Mouse (Mus musculus) midbrain, embryonic 12.5 days (tissue): Measurements from ENCODE around the gene Cgref1. TPM values are rescaled to one million over a fixed set of nuclear protein-coding genes. Genes with fewer than 3 reads are reported as not detected.

Source experiments
- ATAC-seq: fragments of 200-750 bp; cut with Nextera tagmentation; 2 replicates; pipeline ENCODE4 v1.8.0; 2017; ENCODE audit warnings: low read depth, moderate TSS enrichment, moderate library complexity; ENCODE audit not compliant: low FRiP score
- H3K27ac ChIP-seq: fragments of 300-500 bp; sonication (generic); replicated peaks from 2 replicates; pipeline ENCODE4 v1.5.1; 2016; ENCODE audit warnings: mild to moderate bottlenecking
- H3K27me3 ChIP-seq: fragments of 300-500 bp; sonication (generic); 2 replicates; pipeline ENCODE4 v1.6.1; 2016; ENCODE audit warnings: mild to moderate bottlenecking
- H3K36me3 ChIP-seq: fragments of 300-500 bp; sonication (generic); 2 replicates; pipeline ENCODE4 v1.6.1; 2016
- H3K4me1 ChIP-seq: fragments of 300-500 bp; sonication (generic); 2 replicates; pipeline ENCODE4 v1.6.1; 2016
- H3K4me2 ChIP-seq: fragments of 300-500 bp; sonication (generic); replicated peaks from 2 replicates; pipeline ENCODE4 v1.6.1; 2016; ENCODE audit warnings: mild to moderate bottlenecking, moderate library complexity
- H3K4me3 ChIP-seq: fragments of 300-500 bp; sonication (generic); 2 replicates; pipeline ENCODE4 v1.5.1; 2016; ENCODE audit warnings: mild to moderate bottlenecking
- H3K9ac ChIP-seq: fragments of 300-500 bp; sonication (generic); replicated peaks from 2 replicates; pipeline ENCODE4 v1.6.1; 2016; ENCODE audit warnings: mild to moderate bottlenecking, moderate library complexity
- H3K9me3 ChIP-seq: fragments of 300-500 bp; sonication (generic); 2 replicates; pipeline ENCODE4 v1.6.1; 2016; ENCODE audit warnings: mild to moderate bottlenecking
- WGBS: fragments of 180-500 bp; shearing (Covaris S2); methylation state at CpG from one replicate; pipeline ENCODE4 v1.1.7; 2016; 5-methylcytosine and 5-hydroxymethylcytosine counted together
- polyA plus RNA-seq: library from polyadenylated mRNA; unstranded; fragments of >200 nt; fragmentation: Nextera tagmentation; extraction: Ambion mirVana; gene quantifications from 2 replicates; pipeline ENCODE4 v1.2.1, GENCODE M21; 2016

Cgref1 gene
- polyA plus RNA-seq, 1 experiment from 2014 or later: 7.8 TPM

DNA sequence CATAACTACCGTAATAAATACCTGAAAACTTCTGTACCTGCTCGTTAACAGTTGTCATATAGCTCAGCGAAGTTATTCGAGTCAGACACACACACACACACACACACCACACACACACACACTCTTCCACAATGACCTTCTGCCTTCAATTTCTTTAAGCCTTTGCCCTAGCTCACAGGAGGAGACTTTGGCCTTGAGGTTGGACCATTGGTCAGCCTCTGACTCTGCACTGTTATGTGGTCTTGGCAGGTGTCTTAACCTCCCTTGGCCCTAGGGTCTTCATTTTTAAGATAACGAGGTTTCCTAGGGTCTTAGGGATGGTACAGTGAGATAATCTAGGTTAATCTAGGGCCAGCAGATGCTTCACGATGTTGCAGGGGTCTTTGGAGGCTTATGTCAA is 1.0 kb downstream of the Cgref1 start:
- Histone ChIP-seq H3K36me3 (no peaks in the 10 kb centered on the region), H3K9ac (no peak overlapping the region), H3K4me3 (no peak overlapping the region), H3K4me1 (peaks cover 11% of the 10 kb centered on the region), H3K27ac (no peak overlapping the region), H3K4me2 (no peak overlapping the region), H3K27me3 (peaks cover 41% of the 10 kb centered on the region), H3K9me3 (no peaks in the 10 kb centered on the region)
- WGBS: 87% methylated on average over 6 of the region's 6 CpGs
- ATAC-seq: no peak

DNA sequence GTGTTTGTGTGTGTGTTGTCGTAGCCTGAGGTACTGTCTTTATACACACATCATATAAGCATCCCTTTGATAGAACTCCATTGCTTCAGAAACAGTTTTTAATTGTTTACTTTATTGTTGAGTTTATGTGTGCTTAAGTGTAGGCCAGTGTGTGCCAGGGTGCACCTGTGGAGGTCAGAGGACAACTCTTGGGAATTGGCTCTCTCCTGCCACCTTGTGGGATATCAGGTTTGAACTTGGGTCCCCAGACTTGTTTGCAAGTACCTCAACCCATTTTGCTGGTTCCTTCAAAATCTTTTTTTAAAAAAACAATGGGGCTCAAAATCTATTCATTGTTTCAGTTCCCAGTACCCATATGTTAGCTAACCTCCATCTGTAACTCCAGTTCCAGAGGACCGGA is 2.4 kb downstream of the Cgref1 start:
- H3K4me3 ChIP-seq: no peak overlapping the region
- no peaks in the 10 kb centered on the region for H3K9me3 ChIP-seq
- ATAC-seq: no peak
- peaks cover 30% of the 10 kb centered on the region for H3K27me3 ChIP-seq
- no peak overlapping the region for H3K9ac ChIP-seq
- H3K4me1 ChIP-seq: peaks cover 6% of the 10 kb centered on the region
- H3K4me2 ChIP-seq: no peak overlapping the region
- WGBS: 96% methylated on average over 2 of the region's 2 CpGs
- no peaks in the 10 kb centered on the region for H3K36me3 ChIP-seq
- no peak overlapping the region for H3K27ac ChIP-seq

DNA sequence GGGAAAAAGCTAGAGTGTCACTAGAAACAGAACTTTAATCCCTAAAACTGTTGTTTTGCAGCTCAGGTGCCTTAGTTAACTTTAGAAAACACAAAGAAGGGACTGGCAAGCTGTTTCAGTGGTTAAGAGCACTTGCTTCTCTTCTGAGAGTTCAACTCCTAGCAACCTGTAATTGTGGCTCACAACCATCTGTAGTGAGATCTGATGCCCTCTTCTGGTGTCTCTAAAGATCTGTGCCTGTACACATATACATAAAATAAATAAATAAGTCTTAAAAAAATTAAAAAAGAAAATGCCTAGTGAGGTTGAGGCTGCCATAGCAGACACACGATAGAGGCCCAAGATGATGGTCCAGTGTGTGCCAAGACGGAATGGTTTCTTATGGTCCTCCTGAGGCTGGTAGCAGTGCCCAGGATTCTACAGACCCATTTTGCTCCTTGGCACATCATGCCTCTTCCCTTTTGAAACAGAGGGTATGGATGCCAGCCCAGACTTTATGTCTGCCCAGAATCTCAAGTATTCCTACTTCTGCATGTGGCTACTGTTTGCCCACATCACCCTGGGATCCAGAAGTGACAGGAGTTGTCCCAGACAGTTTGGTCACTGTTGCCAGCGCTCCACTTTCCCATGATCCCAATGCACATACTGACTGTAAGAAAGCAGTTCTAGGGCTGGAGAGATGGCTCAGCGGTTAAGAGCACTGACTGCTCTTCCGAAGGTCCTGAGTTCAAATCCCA is 10.5 kb downstream of the Cgref1 start:
- H3K9me3 ChIP-seq: no peaks in the 10 kb centered on the region
- H3K36me3 ChIP-seq: no peaks in the 10 kb centered on the region
- H3K9ac ChIP-seq: no peak overlapping the region
- ATAC-seq: no peak
- no peaks in the 10 kb centered on the region for H3K4me1 ChIP-seq
- 0 out of 2 replicates have a peak, but pooled peaks cover 5% of the 10 kb centered on the region for H3K27me3 ChIP-seq
- 93% methylated on average over 5 of the region's 5 CpGs for WGBS
- H3K27ac ChIP-seq: no peak overlapping the region
- H3K4me3 ChIP-seq: no peak overlapping the region
- H3K4me2 ChIP-seq: no peak overlapping the region

DNA sequence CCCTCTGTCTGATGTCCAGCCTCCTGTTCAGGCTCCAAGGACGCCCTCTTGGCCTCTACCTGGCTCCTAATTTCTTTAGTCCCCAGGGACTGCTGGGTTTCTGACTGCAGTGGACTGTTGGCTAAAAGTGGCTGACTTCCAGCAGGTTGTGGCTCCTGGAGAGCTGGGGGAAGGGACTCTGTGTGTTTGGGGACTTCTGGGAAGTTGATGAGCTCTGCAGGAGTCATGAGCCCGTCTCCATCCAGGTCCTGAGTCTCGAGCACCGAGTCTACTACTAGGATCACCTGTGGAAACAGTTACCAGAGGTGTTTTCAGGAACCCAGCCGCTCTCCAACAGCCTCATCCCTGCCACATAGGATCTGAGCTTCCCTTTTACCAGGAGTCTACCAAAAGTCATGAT is 11.7 kb downstream of the Cgref1 start:
- no peaks in the 10 kb centered on the region for H3K36me3 ChIP-seq
- no peak overlapping the region for H3K4me3 ChIP-seq
- no peaks in the 10 kb centered on the region for H3K9me3 ChIP-seq
- no peak overlapping the region for H3K9ac ChIP-seq
- WGBS: 60% methylated on average over 5 of the region's 5 CpGs
- H3K27ac ChIP-seq: no peak overlapping the region
- 0 out of 2 replicates have a peak, but pooled peaks cover 5% of the 10 kb centered on the region for H3K27me3 ChIP-seq
- H3K4me1 ChIP-seq: no peaks in the 10 kb centered on the region
- no peak overlapping the region for H3K4me2 ChIP-seq
- no peak for ATAC-seq

DNA sequence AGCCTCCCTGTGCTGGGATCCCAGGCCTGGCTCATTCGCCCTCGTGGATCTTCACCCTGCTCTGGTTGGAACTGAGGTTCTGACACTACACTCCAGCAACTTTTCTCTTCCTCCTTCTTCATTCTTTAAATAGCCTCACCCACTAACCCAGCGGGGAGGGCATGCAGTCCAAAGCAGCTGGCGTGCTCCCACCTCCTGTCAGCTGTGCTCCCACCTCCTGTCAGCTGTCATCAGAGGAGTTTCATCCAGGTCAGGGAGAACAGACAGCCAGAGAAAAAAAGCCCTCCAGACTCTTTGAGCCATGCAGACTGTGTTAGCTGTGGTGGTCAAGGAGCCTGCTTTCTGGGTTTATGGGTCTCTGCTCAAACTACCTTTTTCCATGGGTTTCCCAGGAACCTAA is 14.0 kb downstream of the Cgref1 start:
- no peaks in the 10 kb centered on the region for H3K9me3 ChIP-seq
- 0 out of 2 replicates have a peak, but pooled peaks cover 5% of the 10 kb centered on the region for H3K27me3 ChIP-seq
- H3K4me1 ChIP-seq: no peaks in the 10 kb centered on the region
- no peak overlapping the region for H3K4me2 ChIP-seq
- ATAC-seq: no peak
- H3K27ac ChIP-seq: no peak overlapping the region
- 92% methylated on average over 4 of the region's 4 CpGs for WGBS
- H3K4me3 ChIP-seq: no peak overlapping the region
- no peak overlapping the region for H3K9ac ChIP-seq
- H3K36me3 ChIP-seq: no peaks in the 10 kb centered on the region

GRCm38 (mm10) chr5:30930846-30931245 is 14.5 kb downstream of the Cgref1 start:
- no peak for ATAC-seq
- H3K27me3 ChIP-seq: 0 out of 2 replicates have a peak, but pooled peaks cover 5% of the 10 kb centered on the region
- no peak overlapping the region for H3K27ac ChIP-seq
- H3K9ac ChIP-seq: no peak overlapping the region
- no peak overlapping the region for H3K4me3 ChIP-seq
- no peaks in the 10 kb centered on the region for H3K9me3 ChIP-seq
- WGBS: 82% methylated on average over 6 of the region's 6 CpGs
- H3K4me2 ChIP-seq: no peak overlapping the region
- no peaks in the 10 kb centered on the region for H3K4me1 ChIP-seq
- no peaks in the 10 kb centered on the region for H3K36me3 ChIP-seq

GRCm38 (mm10) chr5:30930121-30930520 is 15.3 kb downstream of the Cgref1 start:
- Histone ChIP-seq H3K9me3 (no peaks in the 10 kb centered on the region), H3K27me3 (0 out of 2 replicates have a peak, but pooled peaks cover 5% of the 10 kb centered on the region), H3K27ac (no peak overlapping the region), H3K36me3 (no peaks in the 10 kb centered on the region), H3K4me2 (no peak overlapping the region), H3K4me3 (no peak overlapping the region), H3K4me1 (no peaks in the 10 kb centered on the region), H3K9ac (no peak overlapping the region)
- WGBS: 47% methylated on average over 4 of the region's 4 CpGs
- no peak for ATAC-seq

GRCm38 (mm10) chr5:30927945-30928529 is 17.4 kb downstream of the Cgref1 start:
- H3K4me3 ChIP-seq: no peak overlapping the region
- peaks cover 17% of the 10 kb centered on the region for H3K27me3 ChIP-seq
- H3K9ac ChIP-seq: no peak overlapping the region
- H3K4me2 ChIP-seq: peak overlapping the region; percentile 39
- no peak overlapping the region for H3K27ac ChIP-seq
- no peaks in the 10 kb centered on the region for H3K9me3 ChIP-seq
- peak; percentile 60; the same call in 1 of the 2 replicates for ATAC-seq
- no peaks in the 10 kb centered on the region for H3K4me1 ChIP-seq
- 43% methylated on average over 7 of the region's 7 CpGs for WGBS
- no peaks in the 10 kb centered on the region for H3K36me3 ChIP-seq

GRCm38 (mm10) chr5:30926073-30926472 is 19.3 kb downstream of the Cgref1 start:
- Histone ChIP-seq H3K4me1 (peaks cover 12% of the 10 kb centered on the region), H3K4me3 (no peak overlapping the region), H3K27ac (no peak overlapping the region), H3K4me2 (no peak overlapping the region), H3K36me3 (no peaks in the 10 kb centered on the region), H3K27me3 (peaks cover 26% of the 10 kb centered on the region), H3K9ac (no peak overlapping the region), H3K9me3 (no peaks in the 10 kb centered on the region)
- 83% methylated on average over 2 of the region's 2 CpGs for WGBS
- no peak for ATAC-seq

DNA sequence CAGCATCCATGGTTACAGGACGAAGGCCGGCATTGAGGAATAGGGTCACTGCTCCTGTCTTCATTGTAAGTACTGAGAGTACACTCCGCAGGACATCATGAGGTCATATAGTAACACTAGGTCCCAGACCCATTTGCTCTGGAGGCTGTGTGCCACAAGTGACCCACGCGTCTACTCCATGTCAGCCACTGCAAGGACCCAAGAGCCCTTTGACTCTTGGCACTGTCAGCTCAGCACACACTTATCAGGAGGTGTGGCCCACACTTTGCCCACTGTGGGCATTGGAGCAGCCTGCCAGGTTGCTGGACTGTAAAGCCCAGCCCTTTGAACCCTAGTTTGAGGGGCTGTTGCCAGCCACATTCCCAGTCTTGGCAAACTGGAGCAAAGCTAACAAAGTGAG is 20.2 kb downstream of the Cgref1 start:
- Histone ChIP-seq H3K4me3 (no peak overlapping the region), H3K4me1 (peaks cover 20% of the 10 kb centered on the region), H3K36me3 (no peaks in the 10 kb centered on the region), H3K4me2 (no peak overlapping the region), H3K9ac (no peak overlapping the region), H3K9me3 (no peaks in the 10 kb centered on the region), H3K27ac (no peak overlapping the region), H3K27me3 (peaks cover 34% of the 10 kb centered on the region)
- WGBS: 91% methylated on average over 5 of the region's 5 CpGs
- ATAC-seq: no peak

DNA sequence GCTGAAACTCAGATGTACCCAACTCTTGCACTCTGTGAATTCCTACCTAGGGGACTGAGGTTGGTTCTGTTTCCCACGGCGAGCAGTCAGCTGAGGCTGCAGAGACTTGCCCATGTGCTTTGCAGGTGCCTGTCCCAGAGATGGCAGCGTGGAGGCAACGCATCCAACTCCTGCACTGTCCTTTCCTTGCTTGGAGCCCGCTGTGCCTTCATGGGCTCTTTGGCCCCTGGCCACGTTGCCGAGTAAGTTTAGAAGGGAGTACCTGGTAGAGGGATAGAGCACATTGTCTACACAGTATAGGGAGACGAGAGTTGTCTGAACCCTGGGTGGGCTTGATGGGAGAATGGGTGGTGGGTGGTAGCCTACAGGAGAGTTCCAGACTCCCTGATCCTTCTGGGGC is 20.8 kb downstream of the Cgref1 start:
- H3K36me3 ChIP-seq: no peaks in the 10 kb centered on the region
- H3K4me2 ChIP-seq: no peak overlapping the region
- no peaks in the 10 kb centered on the region for H3K9me3 ChIP-seq
- no peak overlapping the region for H3K27ac ChIP-seq
- 75% methylated on average over 8 of the region's 8 CpGs for WGBS
- H3K4me3 ChIP-seq: no peak overlapping the region
- peaks cover 21% of the 10 kb centered on the region for H3K4me1 ChIP-seq
- H3K9ac ChIP-seq: no peak overlapping the region
- no peak for ATAC-seq
- H3K27me3 ChIP-seq: peaks cover 35% of the 10 kb centered on the region

DNA sequence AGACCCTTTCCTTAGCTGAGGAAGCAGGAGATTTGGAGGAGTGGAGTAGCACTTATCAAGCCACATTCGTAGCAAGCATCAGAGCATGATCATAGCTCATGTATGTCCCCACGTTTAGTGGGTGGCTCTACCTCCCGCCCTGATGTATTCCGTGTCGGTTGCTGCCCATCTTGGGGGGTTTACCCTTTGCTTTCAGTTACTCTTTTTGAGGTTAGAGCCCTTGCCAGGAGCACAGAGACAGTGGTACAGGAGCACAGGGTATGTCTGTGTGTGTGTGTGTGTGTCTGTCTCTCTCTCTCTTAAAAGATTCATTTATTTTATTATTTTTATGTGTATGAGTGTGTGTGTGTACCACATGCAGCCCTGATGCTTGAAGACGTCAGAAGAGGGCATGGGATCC is 22.3 kb downstream of the Cgref1 start:
- 88% methylated on average over 6 of the region's 6 CpGs for WGBS
- ATAC-seq: no peak
- Histone ChIP-seq H3K9ac (no peak overlapping the region), H3K4me3 (no peak overlapping the region), H3K27me3 (peaks cover 35% of the 10 kb centered on the region), H3K9me3 (no peaks in the 10 kb centered on the region), H3K27ac (no peak overlapping the region), H3K4me2 (no peak overlapping the region), H3K4me1 (peaks cover 21% of the 10 kb centered on the region), H3K36me3 (0 out of 2 replicates have a peak, but pooled peaks cover 2% of the 10 kb centered on the region)
